Mouse (Mus musculus) adrenal gland, adult 8-10 months (tissue): ENCODE results near the gene Rasl11b. TPM values are rescaled to one million over a fixed set of nuclear protein-coding genes. Genes with fewer than 3 reads are reported as not detected.

ENCODE experiments used
- DNase-seq: peaks from one replicate; pipeline ENCODE4 v3.0.0; 2022
- total RNA-seq, 4 experiments: library from RNA; stranded (reverse); gene quantifications; 2 replicates each; pipeline ENCODE4 v1.2.4; 2022

Gene Rasl11b
- 10 to 100 TPM; 21.0 to 26.2 (median 23.7) TPM for total RNA-seq

GRCm38 (mm10) chr5:74194841-74195613 is at the start of gene Rasl11b:
TSS of gene Rasl11b (plus strand) at chr5:74195286.
- peak; percentile 89 for DNase-seq

GRCm38 (mm10) chr5:74147631-74148030 is 47.5 kb upstream of the Rasl11b start:
- no peak for DNase-seq

- no peak for DNase-seq
These were observed 45.1 kb upstream of the Rasl11b start for GRCm38 (mm10) chr5:74149975-74150374.

- no peak for DNase-seq
These were observed 43.3 kb upstream of the Rasl11b start for GRCm38 (mm10) chr5:74151774-74152173.

- DNase-seq = no peak
These were observed 39.2 kb upstream of the Rasl11b start for GRCm38 (mm10) chr5:74155860-74156351.

GRCm38 (mm10) chr5:74158929-74159632 is 36.0 kb upstream of the Rasl11b start:
- DNase-seq = no peak

- peak; percentile 22 for DNase-seq
These were observed 35.2 kb upstream of the Rasl11b start for GRCm38 (mm10) chr5:74159906-74160305.

GRCm38 (mm10) chr5:74160349-74160748 is 34.7 kb upstream of the Rasl11b start:
- no peak for DNase-seq

- peak; percentile 21 for DNase-seq
These were observed 33.7 kb upstream of the Rasl11b start for GRCm38 (mm10) chr5:74161297-74161926.

GRCm38 (mm10) chr5:74162013-74162412 is 33.1 kb upstream of the Rasl11b start:
- no peak for DNase-seq

- no peak for DNase-seq
These were observed 31.9 kb upstream of the Rasl11b start for GRCm38 (mm10) chr5:74163141-74163540.

- no peak for DNase-seq
These were observed 30.5 kb upstream of the Rasl11b start for GRCm38 (mm10) chr5:74164547-74164946.

GRCm38 (mm10) chr5:74166642-74167041 is 28.4 kb upstream of the Rasl11b start:
- DNase-seq = no peak

GRCm38 (mm10) chr5:74168085-74168484 is 27.0 kb upstream of the Rasl11b start:
- DNase-seq = no peak

- no peak for DNase-seq
These were observed 23.3 kb upstream of the Rasl11b start for GRCm38 (mm10) chr5:74171768-74172167.

- no peak for DNase-seq
These were observed 22.9 kb upstream of the Rasl11b start for GRCm38 (mm10) chr5:74172208-74172607.

- no peak for DNase-seq
These were observed 21.8 kb upstream of the Rasl11b start for GRCm38 (mm10) chr5:74173162-74173844.

- DNase-seq = no peak
These were observed 19.4 kb upstream of the Rasl11b start for GRCm38 (mm10) chr5:74175526-74176270.

GRCm38 (mm10) chr5:74180216-74180615 is 14.9 kb upstream of the Rasl11b start:
- DNase-seq = no peak

- DNase-seq = no peak
These were observed 12.0 kb upstream of the Rasl11b start for GRCm38 (mm10) chr5:74183118-74183517.

GRCm38 (mm10) chr5:74184607-74185006 is 10.5 kb upstream of the Rasl11b start:
- no peak for DNase-seq

- no peak for DNase-seq
These were observed 7.0 kb upstream of the Rasl11b start for GRCm38 (mm10) chr5:74188076-74188475.
